Mouse (Mus musculus): ENCODE measurements around the gene Ppy. TPM values are rescaled to one million over a fixed set of nuclear protein-coding genes. Genes with fewer than 3 reads are reported as not detected.

Ppy gene
- polyA plus RNA-seq, 1 experiment from 2014 or later: not detected

DNA sequence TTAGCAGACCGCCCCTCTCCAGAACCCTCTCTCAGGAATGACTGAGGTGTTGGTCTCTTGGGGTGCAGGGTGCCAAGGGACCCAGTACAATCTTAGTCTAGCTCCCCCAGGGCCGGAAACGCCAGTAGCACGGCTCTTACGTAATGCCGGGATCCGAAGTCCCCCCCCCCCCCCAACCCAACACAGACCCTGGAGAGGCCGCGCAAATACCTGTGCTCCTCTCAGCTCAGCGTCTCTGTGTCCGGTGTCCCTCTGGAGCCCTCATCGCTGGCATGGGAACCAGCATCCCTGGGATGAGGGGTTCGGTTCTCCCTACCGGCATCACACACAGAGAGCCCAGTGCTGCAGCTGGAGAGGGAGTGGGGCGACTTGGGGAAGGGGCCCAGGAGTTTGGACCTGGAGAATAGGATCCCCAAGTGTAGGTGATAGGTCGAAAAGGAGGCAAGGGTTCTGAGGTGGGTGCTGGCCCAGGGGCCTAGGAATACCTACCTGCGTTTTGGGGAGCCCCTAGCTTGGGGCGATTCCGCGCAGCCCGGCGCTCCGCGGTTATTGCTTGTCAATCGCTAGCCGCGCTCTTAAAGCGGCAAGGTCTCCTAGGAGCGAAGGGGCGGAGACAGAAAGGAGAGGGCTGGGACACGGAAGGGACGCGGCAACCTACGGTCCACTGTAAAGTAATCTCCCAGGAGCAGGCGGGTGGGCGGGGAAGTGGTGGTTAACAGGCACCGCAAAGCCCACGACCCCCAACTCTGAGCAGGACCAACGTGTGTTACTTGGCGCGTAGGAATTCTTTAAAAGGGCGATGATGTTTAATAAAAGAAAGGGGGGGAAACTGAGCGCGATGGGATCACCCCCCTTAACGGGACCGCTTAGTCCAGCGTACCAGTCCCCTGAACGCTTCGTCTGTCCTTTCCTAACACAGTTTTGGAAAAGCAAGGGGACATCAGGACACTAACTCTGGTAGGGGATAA is 12.9 kb downstream of the Ppy start, which contains the start of gene Mpp2:
Gene Mpp2, minus strand, starts transcription at position 585 of the 968 bp plus-strand sequence.
- H3K4me2 ChIP-seq: peak within 1 kb of the TSS; percentile 97
- ATAC-seq (replicated peaks; ENCODE audit: insufficient number of reproducible peaks, insufficient read depth, low FRiP score, low read depth): peak; percentile 70
- no peaks in the 10 kb centered on the region for H3K27me3 ChIP-seq
- no peaks in the 10 kb centered on the region for H3K9me3 ChIP-seq (replicated peaks)
- peak within 1 kb of the TSS; percentile 86 for H3K27ac ChIP-seq
- WGBS: under 1% methylated on average over 49 of the region's 49 CpGs
- peak within 1 kb of the TSS; percentile 81 for H3K4me3 ChIP-seq
- no peaks in the 10 kb centered on the region for H3K36me3 ChIP-seq
- H3K9ac ChIP-seq: peak within 1 kb of the TSS; percentile 73
- peaks cover 20% of the 10 kb centered on the region for H3K4me1 ChIP-seq (replicated peaks)

DNA sequence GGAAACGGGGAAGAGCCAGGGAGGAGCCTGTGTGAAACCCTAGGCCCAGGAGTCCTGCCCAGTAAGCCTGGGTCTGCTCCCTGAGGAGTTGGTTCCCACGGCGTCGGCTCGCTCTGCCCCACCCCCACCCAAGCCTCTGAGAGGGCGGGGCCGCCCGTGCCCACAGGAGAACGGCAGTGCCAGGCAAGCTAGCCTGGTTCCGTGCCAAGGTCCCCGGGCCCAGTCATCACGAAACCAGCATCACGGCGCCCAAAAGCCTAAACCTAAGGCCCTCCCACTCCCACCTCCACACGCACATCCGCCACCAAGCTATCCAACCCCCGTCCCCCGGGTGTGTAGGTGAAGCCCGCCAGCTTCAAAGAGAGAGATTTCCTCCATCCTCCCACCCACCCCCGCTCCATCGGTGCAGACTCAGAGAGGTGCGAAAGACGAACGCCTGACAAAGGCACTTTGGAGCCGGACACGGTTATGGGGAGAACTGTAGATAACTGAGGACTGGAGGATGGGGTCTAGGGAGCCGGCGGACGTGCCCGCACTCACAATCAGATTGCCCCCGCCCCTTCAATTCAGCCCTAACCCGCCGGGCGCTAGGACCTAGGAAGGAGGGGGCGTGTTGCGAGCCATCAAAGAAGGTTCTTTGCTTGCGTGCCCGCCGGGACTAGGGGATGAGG is 13.9 kb downstream of the Ppy start:
- H3K36me3 ChIP-seq: no peaks in the 10 kb centered on the region
- WGBS: under 1% methylated on average over 39 of the region's 39 CpGs
- peak; percentile 66 for ATAC-seq (replicated peaks; ENCODE audit: insufficient number of reproducible peaks, insufficient read depth, low FRiP score, low read depth)
- H3K27me3 ChIP-seq: no peaks in the 10 kb centered on the region
- H3K9ac ChIP-seq: peak overlapping the region; percentile 73
- peak overlapping the region; percentile 97 for H3K4me2 ChIP-seq
- peak overlapping the region; percentile 86 for H3K27ac ChIP-seq
- peak overlapping the region; percentile 81 for H3K4me3 ChIP-seq
- H3K4me1 ChIP-seq (replicated peaks): peaks cover 30% of the 10 kb centered on the region
- no peaks in the 10 kb centered on the region for H3K9me3 ChIP-seq (replicated peaks)

DNA sequence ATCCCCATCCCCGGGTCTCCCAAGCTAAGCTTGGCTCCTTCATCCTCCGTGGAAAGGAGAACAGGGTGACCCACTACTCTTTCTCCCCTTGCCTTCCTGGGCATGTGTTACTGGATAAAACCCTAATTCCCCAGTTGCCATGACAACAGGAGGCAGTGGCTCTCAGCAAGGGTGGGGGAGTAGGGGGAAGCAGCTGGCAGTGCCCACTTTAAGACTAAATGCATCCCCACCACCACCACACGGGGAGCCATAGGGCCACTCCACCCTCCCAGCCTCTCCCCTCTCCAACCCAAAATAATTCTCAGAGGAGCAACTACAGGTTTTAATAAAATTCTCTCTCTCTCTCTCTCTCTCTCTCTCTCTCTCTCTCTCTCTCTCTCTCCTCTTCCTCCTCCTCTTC is 14.8 kb downstream of the Ppy start:
- H3K4me1 ChIP-seq (replicated peaks): peaks cover 33% of the 10 kb centered on the region
- peak overlapping the region; percentile 97 for H3K4me2 ChIP-seq
- H3K4me3 ChIP-seq: peak overlapping the region; percentile 81
- no peak overlapping the region; the same call in 1 of the 2 replicates for H3K9ac ChIP-seq
- no peaks in the 10 kb centered on the region for H3K27me3 ChIP-seq
- no peaks in the 10 kb centered on the region for H3K9me3 ChIP-seq (replicated peaks)
- WGBS: 16% methylated on average over 3 of the region's 3 CpGs
- no peak for ATAC-seq (replicated peaks; ENCODE audit: insufficient number of reproducible peaks, insufficient read depth, low FRiP score, low read depth)
- no peaks in the 10 kb centered on the region for H3K36me3 ChIP-seq
- H3K27ac ChIP-seq: peak overlapping the region; percentile 86; the same call in 1 of the 2 replicates

DNA sequence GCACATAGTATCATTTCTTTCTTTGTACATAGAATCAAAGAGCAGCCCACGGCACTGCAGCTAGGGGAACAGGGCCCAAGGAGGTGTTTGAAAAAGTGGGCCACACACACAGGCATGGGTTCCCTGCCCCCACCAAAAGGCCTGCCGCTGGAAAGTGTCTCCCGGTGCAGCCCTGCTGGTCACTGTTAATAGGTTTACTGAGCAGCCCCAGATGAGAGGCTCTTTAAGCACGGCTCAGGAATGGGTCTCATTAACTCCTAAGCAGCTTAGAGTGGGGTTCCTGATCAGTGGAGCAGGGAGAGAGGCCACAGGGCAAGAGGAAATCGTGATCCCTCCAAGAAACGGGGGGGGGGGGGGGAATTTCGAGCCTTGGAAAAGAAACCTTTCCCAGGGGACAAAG is 17.0 kb downstream of the Ppy start:
- Histone ChIP-seq H3K4me1 (replicated peaks) (peaks cover 28% of the 10 kb centered on the region), H3K9me3 (replicated peaks) (no peaks in the 10 kb centered on the region), H3K9ac (no peak overlapping the region), H3K4me3 (no peak overlapping the region), H3K4me2 (no peak overlapping the region), H3K27me3 (no peaks in the 10 kb centered on the region), H3K36me3 (no peaks in the 10 kb centered on the region), H3K27ac (no peak overlapping the region)
- 55% methylated on average over 7 of the region's 7 CpGs for WGBS
- no peak for ATAC-seq (replicated peaks; ENCODE audit: insufficient number of reproducible peaks, insufficient read depth, low FRiP score, low read depth)

DNA sequence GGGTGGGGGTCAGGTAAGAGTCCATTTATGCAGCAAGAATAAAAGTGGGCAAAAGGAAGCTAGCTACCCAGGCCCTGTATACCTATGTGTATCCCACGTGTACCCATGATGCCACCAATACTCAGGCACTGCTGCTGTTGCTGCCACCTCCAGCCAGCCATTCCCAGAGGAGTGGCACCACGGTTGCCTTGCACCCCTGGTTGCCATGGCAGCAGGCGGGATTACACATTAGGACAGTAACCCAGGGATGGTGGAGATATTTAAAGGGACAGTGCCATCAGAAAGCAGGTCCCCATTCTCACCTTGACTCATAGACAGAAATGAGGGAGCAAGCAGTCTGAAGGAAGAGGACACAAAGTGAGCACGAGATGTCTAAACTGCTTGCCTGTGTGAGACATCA is 17.9 kb downstream of the Ppy start:
- WGBS: 57% methylated on average over 4 of the region's 4 CpGs
- H3K4me1 ChIP-seq (replicated peaks): peaks cover 22% of the 10 kb centered on the region
- no peak overlapping the region for H3K9ac ChIP-seq
- no peaks in the 10 kb centered on the region for H3K9me3 ChIP-seq (replicated peaks)
- no peak for ATAC-seq (replicated peaks; ENCODE audit: insufficient number of reproducible peaks, insufficient read depth, low FRiP score, low read depth)
- no peaks in the 10 kb centered on the region for H3K27me3 ChIP-seq
- no peak overlapping the region for H3K4me2 ChIP-seq
- no peaks in the 10 kb centered on the region for H3K36me3 ChIP-seq
- no peak overlapping the region for H3K4me3 ChIP-seq
- no peak overlapping the region for H3K27ac ChIP-seq

DNA sequence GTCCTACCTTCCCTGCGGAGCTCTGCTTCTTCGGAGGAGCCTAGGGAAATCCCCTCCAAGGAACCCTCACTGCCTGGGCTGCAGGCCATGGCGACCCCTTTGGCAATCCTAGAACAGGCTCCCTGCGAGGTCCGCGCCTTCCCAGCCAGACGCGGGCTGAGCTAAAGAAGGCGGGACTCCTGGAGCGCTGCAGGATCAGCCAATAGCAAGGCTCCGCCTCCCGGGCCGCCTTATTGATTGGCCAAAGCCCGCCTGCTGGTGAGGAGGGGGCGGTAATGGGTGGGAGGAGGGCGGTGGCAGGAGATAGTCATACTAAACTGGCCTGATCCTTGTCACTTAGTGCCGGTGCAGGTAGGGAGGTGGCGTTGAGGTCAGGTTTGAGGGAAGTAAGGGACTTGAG is 18.8 kb downstream of the Ppy start:
- Histone ChIP-seq H3K4me2 (peak overlapping the region; percentile 81), H3K9me3 (replicated peaks) (no peaks in the 10 kb centered on the region), H3K36me3 (no peaks in the 10 kb centered on the region), H3K9ac (peak overlapping the region; percentile 61), H3K27me3 (no peaks in the 10 kb centered on the region), H3K4me1 (replicated peaks) (peaks cover 20% of the 10 kb centered on the region), H3K4me3 (peak overlapping the region; percentile 46), H3K27ac (no peak overlapping the region)
- WGBS: 1% methylated on average over 18 of the region's 18 CpGs
- peak; percentile 82 for ATAC-seq (replicated peaks; ENCODE audit: insufficient number of reproducible peaks, insufficient read depth, low FRiP score, low read depth)

DNA sequence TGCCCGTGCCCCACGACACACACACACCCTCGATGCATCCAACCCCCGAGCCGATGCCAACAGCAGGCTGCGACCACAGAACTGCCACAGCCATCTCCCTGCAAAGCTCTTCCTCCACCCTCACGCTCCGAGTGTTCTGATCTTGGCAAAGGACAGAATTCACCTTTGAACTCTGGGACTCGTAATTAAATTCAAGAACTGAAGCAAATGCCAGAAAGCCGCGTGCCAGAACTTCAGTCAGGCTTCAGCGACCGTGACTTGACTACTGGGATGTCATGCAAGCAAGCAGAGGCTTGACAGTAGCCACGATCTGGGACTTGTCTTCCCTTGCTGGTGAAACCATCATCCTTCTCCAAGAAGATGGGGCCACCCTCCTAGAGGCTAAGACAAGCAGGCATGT is 27.4 kb downstream of the Ppy start:
- Histone ChIP-seq H3K36me3 (no peaks in the 10 kb centered on the region), H3K9ac (no peak overlapping the region), H3K27ac (no peak overlapping the region), H3K4me2 (no peak overlapping the region), H3K9me3 (replicated peaks) (no peaks in the 10 kb centered on the region), H3K4me3 (no peak overlapping the region), H3K4me1 (replicated peaks) (peaks cover 7% of the 10 kb centered on the region), H3K27me3 (0 out of 2 replicates have a peak, but pooled peaks cover 4% of the 10 kb centered on the region)
- ATAC-seq (replicated peaks; ENCODE audit: insufficient number of reproducible peaks, insufficient read depth, low FRiP score, low read depth): no peak
- WGBS: 77% methylated on average over 14 of the region's 14 CpGs

DNA sequence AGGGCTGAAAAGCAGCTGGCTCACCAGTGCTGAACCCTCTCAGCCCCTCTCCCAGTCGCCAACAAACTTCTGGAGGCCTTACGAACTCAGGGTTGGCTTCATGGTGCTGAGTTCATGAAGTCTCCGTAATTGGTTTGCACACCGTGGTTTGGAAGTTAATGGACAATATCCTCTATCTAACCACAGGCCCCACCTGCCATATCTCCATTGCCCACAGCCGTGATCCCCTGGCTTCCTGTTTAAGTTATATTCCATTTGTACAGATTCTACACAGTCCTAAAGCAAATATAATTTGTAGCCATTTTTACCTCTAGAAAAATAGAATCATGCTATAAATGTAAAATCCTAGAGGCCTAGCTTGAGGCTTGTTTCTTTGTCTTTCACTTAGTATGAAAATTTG is 28.4 kb downstream of the Ppy start:
- Histone ChIP-seq H3K4me2 (no peak overlapping the region), H3K4me1 (replicated peaks) (peaks cover 7% of the 10 kb centered on the region), H3K9me3 (replicated peaks) (no peaks in the 10 kb centered on the region), H3K27ac (no peak overlapping the region), H3K4me3 (no peak overlapping the region), H3K9ac (no peak overlapping the region), H3K36me3 (no peaks in the 10 kb centered on the region), H3K27me3 (0 out of 2 replicates have a peak, but pooled peaks cover 4% of the 10 kb centered on the region)
- 71% methylated on average over 5 of the region's 5 CpGs for WGBS
- no peak for ATAC-seq (replicated peaks; ENCODE audit: insufficient number of reproducible peaks, insufficient read depth, low FRiP score, low read depth)

DNA sequence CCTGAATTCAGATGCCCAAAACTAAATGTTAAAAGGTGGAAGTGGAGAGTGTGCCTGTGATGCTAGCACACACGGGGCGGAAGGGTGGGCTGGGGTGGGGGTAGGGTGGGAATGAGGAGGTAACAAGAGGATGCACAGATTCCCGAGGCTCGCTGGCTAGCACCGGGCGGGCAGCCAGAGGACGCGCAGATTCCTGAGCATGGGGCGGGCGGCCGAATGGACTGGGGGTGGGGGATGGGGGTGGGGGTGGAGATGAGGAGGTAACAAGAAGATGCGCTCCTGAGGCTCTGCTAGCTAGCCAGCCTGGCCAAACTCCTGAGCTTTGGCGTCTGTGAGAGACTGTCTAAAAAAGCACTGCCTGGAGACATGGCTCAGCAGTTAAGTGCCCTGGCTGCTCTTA is 30.7 kb downstream of the Ppy start:
- Histone ChIP-seq H3K36me3 (no peaks in the 10 kb centered on the region), H3K9ac (no peak overlapping the region), H3K27me3 (0 out of 2 replicates have a peak, but pooled peaks cover 4% of the 10 kb centered on the region), H3K4me1 (replicated peaks) (peaks cover 7% of the 10 kb centered on the region), H3K4me3 (peak overlapping the region; percentile 17; the same call in 1 of the 2 replicates), H3K27ac (no peak overlapping the region), H3K9me3 (replicated peaks) (no peaks in the 10 kb centered on the region), H3K4me2 (peak overlapping the region; percentile 53)
- WGBS: 2% methylated on average over 13 of the region's 13 CpGs
- ATAC-seq (replicated peaks; ENCODE audit: insufficient number of reproducible peaks, insufficient read depth, low FRiP score, low read depth): no peak

DNA sequence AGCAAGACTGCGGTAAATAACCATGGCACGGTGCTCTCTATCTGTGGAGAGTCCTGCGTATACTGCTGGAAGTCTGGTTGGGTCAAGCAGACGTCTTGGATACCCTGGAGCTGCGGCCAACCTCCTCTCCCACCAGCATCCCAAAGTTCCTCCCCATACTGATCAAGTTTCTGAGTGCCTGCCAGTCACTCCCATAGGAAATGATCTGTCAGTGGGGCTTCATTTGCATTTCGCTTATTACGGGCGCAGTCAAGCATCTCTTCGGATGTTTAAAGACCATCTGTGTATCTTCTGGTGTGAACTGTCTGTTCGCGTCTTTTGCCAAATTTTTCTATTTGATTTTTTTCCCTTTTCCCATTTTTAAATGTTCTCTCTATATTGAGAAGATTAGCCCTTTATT is 31.5 kb downstream of the Ppy start:
- Histone ChIP-seq H3K4me3 (no peak overlapping the region), H3K4me1 (replicated peaks) (peaks cover 7% of the 10 kb centered on the region), H3K36me3 (no peaks in the 10 kb centered on the region), H3K9ac (no peak overlapping the region), H3K9me3 (replicated peaks) (no peaks in the 10 kb centered on the region), H3K27ac (no peak overlapping the region), H3K4me2 (no peak overlapping the region), H3K27me3 (0 out of 2 replicates have a peak, but pooled peaks cover 4% of the 10 kb centered on the region)
- WGBS: 63% methylated on average over 11 of the region's 11 CpGs
- ATAC-seq (replicated peaks; ENCODE audit: insufficient number of reproducible peaks, insufficient read depth, low FRiP score, low read depth): no peak

DNA sequence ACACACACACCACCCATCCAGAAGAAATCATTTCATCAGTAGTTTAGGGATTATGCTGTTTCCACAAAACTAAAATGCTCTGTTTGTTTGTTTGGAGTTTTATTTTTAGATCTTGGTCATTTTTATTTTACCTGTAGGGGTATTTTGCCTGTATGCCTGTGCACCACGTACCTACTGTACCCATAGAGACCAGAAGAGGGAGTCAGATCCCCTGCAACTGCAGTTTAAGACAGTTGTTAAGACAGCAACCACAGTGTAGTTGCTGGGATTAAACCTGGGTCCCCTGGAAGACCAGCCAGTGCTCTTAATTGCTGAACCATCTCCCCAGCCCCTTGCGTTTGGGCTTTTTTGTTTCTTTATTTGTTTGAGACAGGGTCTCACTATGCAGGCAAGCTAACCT is 32.1 kb downstream of the Ppy start:
- H3K9me3 ChIP-seq (replicated peaks): no peaks in the 10 kb centered on the region
- no peak overlapping the region for H3K9ac ChIP-seq
- 0 out of 2 replicates have a peak, but pooled peaks cover 4% of the 10 kb centered on the region for H3K27me3 ChIP-seq
- WGBS: 55% methylated on average over 2 of the region's 2 CpGs
- H3K36me3 ChIP-seq: no peaks in the 10 kb centered on the region
- no peak overlapping the region for H3K4me3 ChIP-seq
- ATAC-seq (replicated peaks; ENCODE audit: insufficient number of reproducible peaks, insufficient read depth, low FRiP score, low read depth): no peak
- H3K4me2 ChIP-seq: no peak overlapping the region
- H3K27ac ChIP-seq: no peak overlapping the region
- H3K4me1 ChIP-seq (replicated peaks): peaks cover 7% of the 10 kb centered on the region
